Mouse (Mus musculus): ENCODE data around the gene Ccdc8. TPM values are rescaled to one million over a fixed set of nuclear protein-coding genes. Genes with fewer than 3 reads are reported as not detected.

Gene Ccdc8
- polyA plus RNA-seq, 1 experiment from 2014 or later = 7.9 TPM

GRCm38 (mm10) chr7:16988405-16988804, 4.1 kb upstream of the Ccdc8 start:
- no peak overlapping the region for H3K9ac ChIP-seq (ENCODE audit: low read depth, low read length)
- H3K4me3 ChIP-seq (ENCODE audit: low read length) = no peak overlapping the region
- H3K36me3 ChIP-seq (ENCODE audit: control insufficient read depth, insufficient read depth, low read length) = no peaks in the 10 kb centered on the region
- H3K4me1 ChIP-seq (ENCODE audit: control insufficient read depth, insufficient read depth, low read depth, low read length) = peaks cover 38% of the 10 kb centered on the region
- no peaks in the 10 kb centered on the region for H3K9me3 ChIP-seq (ENCODE audit: control insufficient read depth, low read length)
- WGBS = 30% methylated on average over 3 of the region's 3 CpGs
- peak overlapping the region; percentile 48; the same call in 1 of the 2 replicates for H3K27ac ChIP-seq (ENCODE audit: low read depth, low read length)
- no peak; the same call in 1 of the 2 replicates for ATAC-seq
- H3K4me2 ChIP-seq (ENCODE audit: low read length) = no peak overlapping the region
- H3K27me3 ChIP-seq (replicated peaks; ENCODE audit: control insufficient read depth, insufficient read depth, low read length) = no peaks in the 10 kb centered on the region

GRCm38 (mm10) chr7:16990006-16990744, 2.3 kb upstream of the Ccdc8 start:
- Histone ChIP-seq H3K27ac (ENCODE audit: low read depth, low read length) (peak overlapping the region; percentile 59), H3K4me2 (ENCODE audit: low read length) (no peak overlapping the region), H3K27me3 (replicated peaks; ENCODE audit: control insufficient read depth, insufficient read depth, low read length) (no peaks in the 10 kb centered on the region), H3K4me3 (ENCODE audit: low read length) (no peak overlapping the region), H3K36me3 (ENCODE audit: control insufficient read depth, insufficient read depth, low read length) (no peaks in the 10 kb centered on the region), H3K9ac (ENCODE audit: low read depth, low read length) (peak overlapping the region; percentile 33; the same call in 1 of the 2 replicates), H3K4me1 (ENCODE audit: control insufficient read depth, insufficient read depth, low read depth, low read length) (peaks cover 30% of the 10 kb centered on the region), H3K9me3 (ENCODE audit: control insufficient read depth, low read length) (no peaks in the 10 kb centered on the region)
- no peak for ATAC-seq
- whole genome bisulfite sequencing = 26% methylated on average over 13 of the region's 15 CpGs

- no peaks in the 10 kb centered on the region for H3K27me3 ChIP-seq (replicated peaks; ENCODE audit: control insufficient read depth, insufficient read depth, low read length)
- ATAC-seq = peak; percentile 56
- WGBS = 49% methylated on average over 18 of the region's 18 CpGs
- H3K9me3 ChIP-seq (ENCODE audit: control insufficient read depth, low read length) = no peaks in the 10 kb centered on the region
- no peak overlapping the region for H3K4me2 ChIP-seq (ENCODE audit: low read length)
- peaks cover 27% of the 10 kb centered on the region for H3K4me1 ChIP-seq (ENCODE audit: control insufficient read depth, insufficient read depth, low read depth, low read length)
- H3K27ac ChIP-seq (ENCODE audit: low read depth, low read length) = peak overlapping the region; percentile 63
- H3K9ac ChIP-seq (ENCODE audit: low read depth, low read length) = no peak overlapping the region
- H3K4me3 ChIP-seq (ENCODE audit: low read length) = no peak overlapping the region
- H3K36me3 ChIP-seq (ENCODE audit: control insufficient read depth, insufficient read depth, low read length) = no peaks in the 10 kb centered on the region
Observed at GRCm38 (mm10) chr7:16991681-16992450, 642 bp upstream of the Ccdc8 start.

GRCm38 (mm10) chr7:16993651-16994399, 1.3 kb downstream of the Ccdc8 start:
- Histone ChIP-seq H3K36me3 (ENCODE audit: control insufficient read depth, insufficient read depth, low read length) (no peaks in the 10 kb centered on the region), H3K4me1 (ENCODE audit: control insufficient read depth, insufficient read depth, low read depth, low read length) (peaks cover 14% of the 10 kb centered on the region), H3K9me3 (ENCODE audit: control insufficient read depth, low read length) (no peaks in the 10 kb centered on the region), H3K27me3 (replicated peaks; ENCODE audit: control insufficient read depth, insufficient read depth, low read length) (no peaks in the 10 kb centered on the region), H3K27ac (ENCODE audit: low read depth, low read length) (peak overlapping the region; percentile 71), H3K4me3 (ENCODE audit: low read length) (peak overlapping the region; percentile 39), H3K4me2 (ENCODE audit: low read length) (peak overlapping the region; percentile 55), H3K9ac (ENCODE audit: low read depth, low read length) (peak overlapping the region; percentile 62)
- ATAC-seq = peak; percentile 77
- 6% methylated on average over 27 of the region's 27 CpGs for WGBS

DNA sequence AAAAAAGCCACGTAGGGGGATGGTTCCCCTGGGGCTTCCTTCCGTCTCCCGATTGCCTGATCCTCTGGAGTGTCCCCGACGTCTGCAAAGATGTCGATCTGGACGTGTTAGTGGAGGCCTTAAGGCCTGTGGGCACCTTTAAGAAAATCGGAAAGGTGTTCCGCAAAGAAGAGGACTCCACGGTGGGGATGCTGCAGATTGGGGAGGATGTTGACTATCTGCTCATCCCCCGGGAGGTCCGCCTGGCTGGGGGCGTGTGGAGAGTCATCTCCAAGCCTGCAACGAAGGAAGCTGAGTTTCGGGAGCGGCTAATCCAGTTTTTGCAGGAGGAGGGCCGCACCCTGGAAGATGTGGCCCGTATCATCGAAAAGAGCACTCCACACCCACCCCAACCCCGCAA, 1.9 kb downstream of the Ccdc8 start:
- Histone ChIP-seq H3K27ac (ENCODE audit: low read depth, low read length) (peak overlapping the region; percentile 71), H3K27me3 (replicated peaks; ENCODE audit: control insufficient read depth, insufficient read depth, low read length) (no peaks in the 10 kb centered on the region), H3K4me1 (ENCODE audit: control insufficient read depth, insufficient read depth, low read depth, low read length) (peaks cover 14% of the 10 kb centered on the region), H3K36me3 (ENCODE audit: control insufficient read depth, insufficient read depth, low read length) (no peaks in the 10 kb centered on the region), H3K9me3 (ENCODE audit: control insufficient read depth, low read length) (no peaks in the 10 kb centered on the region), H3K4me3 (ENCODE audit: low read length) (peak overlapping the region; percentile 39), H3K4me2 (ENCODE audit: low read length) (peak overlapping the region; percentile 55), H3K9ac (ENCODE audit: low read depth, low read length) (peak overlapping the region; percentile 62)
- ATAC-seq = no peak
- WGBS = 18% methylated on average over 20 of the region's 20 CpGs

- peaks cover 13% of the 10 kb centered on the region for H3K4me1 ChIP-seq (ENCODE audit: control insufficient read depth, insufficient read depth, low read depth, low read length)
- no peak overlapping the region for H3K27ac ChIP-seq (ENCODE audit: low read depth, low read length)
- no peaks in the 10 kb centered on the region for H3K27me3 ChIP-seq (replicated peaks; ENCODE audit: control insufficient read depth, insufficient read depth, low read length)
- H3K9ac ChIP-seq (ENCODE audit: low read depth, low read length) = peak overlapping the region; percentile 62; the same call in 1 of the 2 replicates
- H3K4me3 ChIP-seq (ENCODE audit: low read length) = peak overlapping the region; percentile 39; the same call in 1 of the 2 replicates
- H3K9me3 ChIP-seq (ENCODE audit: control insufficient read depth, low read length) = no peaks in the 10 kb centered on the region
- 62% methylated on average over 4 of the region's 4 CpGs for WGBS
- no peaks in the 10 kb centered on the region for H3K36me3 ChIP-seq (ENCODE audit: control insufficient read depth, insufficient read depth, low read length)
- ATAC-seq = no peak
- H3K4me2 ChIP-seq (ENCODE audit: low read length) = peak overlapping the region; percentile 55
Observed at GRCm38 (mm10) chr7:16995345-16995744, 2.8 kb downstream of the Ccdc8 start.

- Histone ChIP-seq H3K9me3 (ENCODE audit: control insufficient read depth, low read length) (no peaks in the 10 kb centered on the region), H3K4me2 (ENCODE audit: low read length) (no peak overlapping the region), H3K4me1 (ENCODE audit: control insufficient read depth, insufficient read depth, low read depth, low read length) (peaks cover 6% of the 10 kb centered on the region), H3K27me3 (replicated peaks; ENCODE audit: control insufficient read depth, insufficient read depth, low read length) (no peaks in the 10 kb centered on the region), H3K36me3 (ENCODE audit: control insufficient read depth, insufficient read depth, low read length) (peaks cover under 1% of the 10 kb centered on the region; the same call in 1 of the 2 replicates), H3K9ac (ENCODE audit: low read depth, low read length) (no peak overlapping the region), H3K4me3 (ENCODE audit: low read length) (no peak overlapping the region), H3K27ac (ENCODE audit: low read depth, low read length) (no peak overlapping the region)
- WGBS = 77% methylated on average over 4 of the region's 4 CpGs
- peak; percentile 6; the same call in 1 of the 2 replicates for ATAC-seq
Observed at GRCm38 (mm10) chr7:16999233-16999632, 6.7 kb downstream of the Ccdc8 start.

DNA sequence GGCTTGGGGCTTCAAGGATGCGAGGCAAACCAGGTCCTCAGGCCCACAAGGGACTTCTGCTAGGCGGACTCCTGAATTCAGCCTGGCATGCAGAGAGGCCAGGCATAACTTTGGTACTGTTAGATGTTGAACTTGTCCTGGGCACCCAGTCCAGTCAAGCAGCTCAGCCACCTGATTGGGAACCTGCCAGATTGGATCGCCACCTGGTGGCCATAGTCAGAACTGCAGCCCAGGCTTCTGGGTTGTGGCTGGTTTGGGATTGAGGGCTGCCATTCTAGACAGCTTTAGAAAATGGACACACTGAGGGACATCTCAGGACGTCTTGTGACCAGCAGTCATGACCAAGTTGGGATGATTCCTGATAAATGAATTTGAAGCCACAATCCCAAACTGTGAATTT, 7.1 kb downstream of the Ccdc8 start:
- 17% methylated on average over 4 of the region's 4 CpGs for WGBS
- no peak overlapping the region for H3K27ac ChIP-seq (ENCODE audit: low read depth, low read length)
- H3K36me3 ChIP-seq (ENCODE audit: control insufficient read depth, insufficient read depth, low read length) = peaks cover 4% of the 10 kb centered on the region; the same call in 1 of the 2 replicates
- H3K27me3 ChIP-seq (replicated peaks; ENCODE audit: control insufficient read depth, insufficient read depth, low read length) = no peaks in the 10 kb centered on the region
- H3K4me2 ChIP-seq (ENCODE audit: low read length) = no peak overlapping the region
- H3K4me3 ChIP-seq (ENCODE audit: low read length) = no peak overlapping the region
- ATAC-seq = peak; percentile 9; the same call in 1 of the 2 replicates
- peaks cover 3% of the 10 kb centered on the region for H3K4me1 ChIP-seq (ENCODE audit: control insufficient read depth, insufficient read depth, low read depth, low read length)
- no peaks in the 10 kb centered on the region for H3K9me3 ChIP-seq (ENCODE audit: control insufficient read depth, low read length)
- no peak overlapping the region for H3K9ac ChIP-seq (ENCODE audit: low read depth, low read length)
